Mouse (Mus musculus) Patski (cell line): ENCODE measurements around the gene Il17rd. TPM values are rescaled to one million over a fixed set of nuclear protein-coding genes. Genes with fewer than 3 reads are reported as not detected.

ENCODE experiments used
- ATAC-seq: fragments of 100-300 bp; one replicate; pipeline ENCODE4 v1.8.0; 2021
- CTCF ChIA-PET: fragments of 350-600 bp; sonication (Branson Sonifier 250); formaldehyde crosslinking; loops from one replicate; lab custom pipeline; 2022; ENCODE audit warnings: inconsistent platforms; lab: Charles Lee
- POLR2A ChIA-PET: fragments of 350-600 bp; sonication (Branson Sonifier 250); formaldehyde crosslinking; loops from one replicate; lab custom pipeline; 2022; ENCODE audit warnings: antibody characterized with exemption, inconsistent platforms; lab: Charles Lee
- DNase-seq: peaks from one replicate; pipeline ENCODE4 v3.0.0-alpha.2; 2011; ENCODE audit warnings: low read depth, low spot score
- H3K27me3 ChIP-seq: fragments of 371-371 bp; one replicate; pipeline ENCODE4 v1.5.1; 2021
- CTCF ChIP-seq: fragments of 100-300 bp; IDR thresholded peaks from one replicate; pipeline ENCODE4 v1.5.1; 2021
- in situ Hi-C: fragments of 300-500 bp; cut with MboI; formaldehyde crosslinking; loops from 3 replicates; pipeline ENCODE4 v1.11.1; 2018; ENCODE audit warnings: low pct_unique_long_range_greater_than_20kb, mixed read lengths
- polyA plus RNA-seq: library from polyadenylated mRNA; unstranded; gene quantifications from one replicate; pipeline ENCODE4 v1.2.3, GENCODE M21; 2021

The Il17rd gene
- polyA plus RNA-seq, 1 experiment from 2014 or later, result 6.8 TPM

GRCm38 (mm10) chr14:27108748-27109504, 70.2 kb downstream of the Il17rd start:
- in situ Hi-C loops, result no loop called here
- no peak for ATAC-seq
- DNase-seq, result no peak
- peak; percentile 63 for TF ChIP-seq CTCF
- H3K27me3 ChIP-seq, result no peaks in the 10 kb centered on the region
- POLR2A ChIA-PET, result no interaction called here
- CTCF ChIA-PET, result interaction anchor here (0.8 to 2.1 kb wide), 5 partner anchors 11 to 77 kb away, joined by 3 to 10 read pairs (median 4); no protein-coding TSS in a partner anchor

GRCm38 (mm10) chr14:27114362-27115274, 75.9 kb downstream of the Il17rd start, which contains the start of gene Arhgef3:
TSS of gene Arhgef3 (plus strand) at chr14:27114899.
- H3K27me3 ChIP-seq, result no peaks in the 10 kb centered on the region
- POLR2A ChIA-PET, result no interaction called here
- in situ Hi-C loops, result loop anchor here (10.0 kb wide), 1 partner anchor 300 kb away; no protein-coding TSS in a partner anchor
- CTCF ChIA-PET, result interaction anchor here (1.5 kb wide), 1 partner anchor 11 kb away, joined by 3 read pairs; no protein-coding TSS in a partner anchor
- DNase-seq (no peak), ATAC-seq (no peak)
- no peak for TF ChIP-seq CTCF

GRCm38 (mm10) chr14:27115275-27115660, 76.5 kb downstream of the Il17rd start:
- no peak for DNase-seq
- CTCF ChIA-PET, result no interaction called here
- POLR2A ChIA-PET, result interaction anchor here (0.9 kb wide), 1 partner anchor 57 kb away, joined by 3 read pairs; no protein-coding TSS in a partner anchor
- no peaks in the 10 kb centered on the region for H3K27me3 ChIP-seq
- no peak for ATAC-seq
- in situ Hi-C loops, result loop anchor here (10.0 kb wide), 1 partner anchor 300 kb away; no protein-coding TSS in a partner anchor
- TF ChIP-seq CTCF, result no peak

GRCm38 (mm10) chr14:27115991-27116390, 77.2 kb downstream of the Il17rd start:
- H3K27me3 ChIP-seq, result no peaks in the 10 kb centered on the region
- POLR2A ChIA-PET, result interaction anchor here (0.9 kb wide), 1 partner anchor 57 kb away, joined by 3 read pairs; no protein-coding TSS in a partner anchor

GRCm38 (mm10) chr14:27116577-27117165, 77.9 kb downstream of the Il17rd start:
- no peak for ATAC-seq
- DNase-seq, result no peak
- ChIA-PET CTCF (no interaction called here), POLR2A (no interaction called here)
- no peaks in the 10 kb centered on the region for H3K27me3 ChIP-seq
- TF ChIP-seq CTCF, result no peak
- in situ Hi-C loops, result loop anchor here (10.0 kb wide), 1 partner anchor 298 kb away; no protein-coding TSS in a partner anchor

More at GRCm38 (mm10) chr14:27115991-27116390, 77.2 kb downstream of the Il17rd start:
- ATAC-seq (no peak), DNase-seq (no peak)
- CTCF ChIA-PET, result no interaction called here
- in situ Hi-C loops, result loop anchor here (10.0 kb wide), 1 partner anchor 299 kb away; no protein-coding TSS in a partner anchor
- no peak for TF ChIP-seq CTCF

- CTCF ChIA-PET, result no interaction called here
- H3K27me3 ChIP-seq, result no peaks in the 10 kb centered on the region
Observed at GRCm38 (mm10) chr14:27118546-27118945, 79.8 kb downstream of the Il17rd start.

GRCm38 (mm10) chr14:27122646-27123045, 83.9 kb downstream of the Il17rd start:
- in situ Hi-C loops, result loop anchor here (5.0 kb wide), 1 partner anchor 50 kb away; no protein-coding TSS in a partner anchor
- CTCF ChIA-PET, result interaction anchor here (1.7 to 1.8 kb wide), 2 partner anchors 26 to 37 kb away, joined by 4 read pairs; no protein-coding TSS in a partner anchor
- TF ChIP-seq CTCF, result no peak
- ATAC-seq (no peak), DNase-seq (no peak)
- no peaks in the 10 kb centered on the region for H3K27me3 ChIP-seq
- POLR2A ChIA-PET, result no interaction called here

More at GRCm38 (mm10) chr14:27118546-27118945, 79.8 kb downstream of the Il17rd start:
- ATAC-seq (no peak), DNase-seq (no peak)
- in situ Hi-C loops, result loop anchor here (10.0 kb wide), 1 partner anchor 296 kb away; no protein-coding TSS in a partner anchor
- POLR2A ChIA-PET, result no interaction called here
- no peak for TF ChIP-seq CTCF

- ChIA-PET CTCF (interaction anchor here (0.8 to 1.8 kb wide), 6 partner anchors 13 to 261 kb away, joined by 3 to 4 read pairs (median 3); no protein-coding TSS in a partner anchor), POLR2A (interaction anchor here (0.6 kb wide), 1 partner anchor 459 kb away, joined by 5 read pairs; no protein-coding TSS in a partner anchor)
- peak; percentile 73 for ATAC-seq
- no peak for TF ChIP-seq CTCF
- in situ Hi-C loops, result loop anchor here (5.0 kb wide), 1 partner anchor 49 kb away; no protein-coding TSS in a partner anchor
- DNase-seq, result peak; percentile 65
- no peaks in the 10 kb centered on the region for H3K27me3 ChIP-seq
Observed at GRCm38 (mm10) chr14:27123543-27123942, 84.8 kb downstream of the Il17rd start.

GRCm38 (mm10) chr14:27130031-27130430, 91.3 kb downstream of the Il17rd start:
- ChIA-PET CTCF (no interaction called here), POLR2A (no interaction called here)
- no peaks in the 10 kb centered on the region for H3K27me3 ChIP-seq
- DNase-seq (no peak), ATAC-seq (no peak)
- in situ Hi-C loops, result no loop called here
- no peak for TF ChIP-seq CTCF
